Mouse (Mus musculus): ENCODE data around the gene Zfp982. TPM values are rescaled to one million over a fixed set of nuclear protein-coding genes. Genes with fewer than 3 reads are reported as not detected.
"Not testable (repeated sequence)": the region's sequence is repeated elsewhere in the genome, so short reads cannot be mapped to it uniquely, and the experiment has no call there.

Zfp982 gene
- 1 to 10 TPM; 2.3 to 3.8 TPM for total RNA-seq (2021)
- long read RNA-seq, experiment 1, partial matches to known transcripts, result 0 of 1 reads
- long read RNA-seq, experiment 1, other reads (novel, unspliced or antisense), result 1 of 1 reads
- long read RNA-seq, experiment 2, result 0 reads

- DNase-seq (ENCODE audit: low spot score in 2 of 2), result not testable (repeated sequence)
Measured at GRCm38 (mm10) chr4:147492117-147492516, at the start of gene Zfp982. Zfp982 (plus strand) TSS chr4:147492417.

GRCm38 (mm10) chr4:147442649-147443553, 49.3 kb upstream of the Zfp982 start:
- DNase-seq (ENCODE audit: low spot score in 2 of 2), result not testable (repeated sequence)

- DNase-seq (ENCODE audit: low spot score in 2 of 2), result not testable (repeated sequence)
Measured at GRCm38 (mm10) chr4:147443554-147443927, 48.7 kb upstream of the Zfp982 start.

- DNase-seq (ENCODE audit: low spot score in 2 of 2), result not testable (repeated sequence)
Measured at GRCm38 (mm10) chr4:147445371-147445770, 46.8 kb upstream of the Zfp982 start.

- DNase-seq (ENCODE audit: low spot score in 2 of 2), result no peak
Measured at GRCm38 (mm10) chr4:147448358-147448757, 43.9 kb upstream of the Zfp982 start.

- DNase-seq (ENCODE audit: low spot score in 2 of 2), result no peak
Measured at GRCm38 (mm10) chr4:147449099-147449581, 43.1 kb upstream of the Zfp982 start.

- DNase-seq (ENCODE audit: low spot score in 2 of 2), result not testable (repeated sequence)
Measured at GRCm38 (mm10) chr4:147449986-147450385, 42.2 kb upstream of the Zfp982 start.

GRCm38 (mm10) chr4:147467207-147467606, 25.0 kb upstream of the Zfp982 start:
- DNase-seq (ENCODE audit: low spot score in 2 of 2), result not testable (repeated sequence)

GRCm38 (mm10) chr4:147498772-147499613, 6.8 kb downstream of the Zfp982 start:
- not testable (repeated sequence) for DNase-seq (ENCODE audit: low spot score in 2 of 2)

- no peak for DNase-seq (ENCODE audit: low spot score in 2 of 2)
Measured at GRCm38 (mm10) chr4:147509174-147509573, 17.0 kb downstream of the Zfp982 start.

GRCm38 (mm10) chr4:147518981-147519380, 26.8 kb downstream of the Zfp982 start:
- DNase-seq (ENCODE audit: low spot score in 2 of 2), result no peak

GRCm38 (mm10) chr4:147520100-147520499, 27.9 kb downstream of the Zfp982 start:
- DNase-seq (ENCODE audit: low spot score in 2 of 2), result no peak

GRCm38 (mm10) chr4:147525125-147525524, 32.9 kb downstream of the Zfp982 start:
- DNase-seq (ENCODE audit: low spot score in 2 of 2), result no peak

- DNase-seq (ENCODE audit: low spot score in 2 of 2), result no peak
Measured at GRCm38 (mm10) chr4:147530366-147530765, 38.1 kb downstream of the Zfp982 start.

- not testable (repeated sequence) for DNase-seq (ENCODE audit: low spot score in 2 of 2)
Measured at GRCm38 (mm10) chr4:147535916-147536315, 43.7 kb downstream of the Zfp982 start.

GRCm38 (mm10) chr4:147537702-147538101, 45.5 kb downstream of the Zfp982 start:
- no peak for DNase-seq (ENCODE audit: low spot score in 2 of 2)

- not testable (repeated sequence) for DNase-seq (ENCODE audit: low spot score in 2 of 2)
Measured at GRCm38 (mm10) chr4:147539918-147540317, 47.7 kb downstream of the Zfp982 start, which contains the start of gene Gm16503. Gm16503 (plus strand) TSS chr4:147540218.

- DNase-seq (ENCODE audit: low spot score in 2 of 2), result no peak
Measured at GRCm38 (mm10) chr4:147541105-147541504, 48.9 kb downstream of the Zfp982 start.

- DNase-seq (ENCODE audit: low spot score in 2 of 2), result not testable (repeated sequence)
Measured at GRCm38 (mm10) chr4:147553071-147553470, 60.9 kb downstream of the Zfp982 start, which contains the start of gene Zfp985. Zfp985 (plus strand) TSS chr4:147553277.

- DNase-seq (ENCODE audit: low spot score in 2 of 2), result not testable (repeated sequence)
Measured at GRCm38 (mm10) chr4:147554361-147554760, 62.1 kb downstream of the Zfp982 start.

- not testable (repeated sequence) for DNase-seq (ENCODE audit: low spot score in 2 of 2)
Measured at GRCm38 (mm10) chr4:147556921-147557320, 64.7 kb downstream of the Zfp982 start.

Measured in left cerebral cortex, adult 18-20 months (tissue).